Mouse (Mus musculus): ENCODE data around the gene Gm6882. TPM values are rescaled to one million over a fixed set of nuclear protein-coding genes. Genes with fewer than 3 reads are reported as not detected.

The Gm6882 gene
- not detected in 2 replicates for polyA plus RNA-seq (2012; rRNA removed)

GRCm38 (mm10) chr7:21432645-21433044 is at the start of gene Gm6882:
Gm6882 (minus strand) TSS chr7:21432745.

Other genes with a start within 250 kb of the Gm6882 start
- not detected in 2 replicates for gene Gm5157, start 242.3 kb downstream of the Gm6882 start, polyA plus RNA-seq (2012; rRNA removed)
- gene Vmn1r124, start 172.1 kb downstream of the Gm6882 start, polyA plus RNA-seq (2012; rRNA removed): not detected in 2 replicates
- not detected in 2 replicates for gene Vmn1r125, start 160.6 kb downstream of the Gm6882 start, polyA plus RNA-seq (2012; rRNA removed)
- gene Vmn1r126, start 131.3 kb downstream of the Gm6882 start, polyA plus RNA-seq (2012; rRNA removed): not detected in 2 replicates
- not detected in 2 replicates for gene Vmn1r127, start 112.9 kb downstream of the Gm6882 start, polyA plus RNA-seq (2012; rRNA removed)
- not detected in 2 replicates for gene Vmn1r128, start 83.4 kb downstream of the Gm6882 start, polyA plus RNA-seq (2012; rRNA removed)
- gene Vmn1r129, start 71.5 kb downstream of the Gm6882 start, polyA plus RNA-seq (2012; rRNA removed): not detected in 2 replicates
- not detected in 2 replicates for gene Vmn1r130, start 79.0 kb upstream of the Gm6882 start, polyA plus RNA-seq (2012; rRNA removed)
- not detected in 2 replicates for gene Vmn1r131, start 113.3 kb upstream of the Gm6882 start, polyA plus RNA-seq (2012; rRNA removed)
- gene Vmn1r132, start 181.3 kb upstream of the Gm6882 start, polyA plus RNA-seq (2012; rRNA removed): not detected in 2 replicates